Mouse (Mus musculus) liver, adult 2 months (tissue): Measurements from ENCODE around the gene Inpp4b.

Source experiments
- CTCF ChIP-seq: fragments of 200-500 bp; IDR thresholded peaks from 2 replicates; pipeline ENCODE4 v1.5.1; 2011; ENCODE audit warnings: low read depth, low read length, control low read depth
- POLR2A ChIP-seq: fragments of 200-500 bp; IDR thresholded peaks from 2 replicates; pipeline ENCODE4 v1.6.1; 2011; ENCODE audit warnings: low read length, control low read depth; ENCODE audit not compliant: insufficient read depth; ENCODE audit errors: extremely low read depth

GRCm38 (mm10) chr8:81784775-81785174, 442.4 kb downstream of the Inpp4b start:
- TF ChIP-seq CTCF (no peak), POLR2A (no peak)
